Mouse (Mus musculus): Measurements from ENCODE around the gene Itgb1. TPM values are rescaled to one million over a fixed set of nuclear protein-coding genes. Genes with fewer than 3 reads are reported as not detected.

Itgb1 gene
- total RNA-seq, 4 experiments from 2014 or later: 151 to 175 (median 167) TPM

Other genes starting within 250 kb of the Itgb1 start
- not detected for gene Gm3952, start 113.0 kb downstream of the Itgb1 start, total RNA-seq (2022)